Mouse (Mus musculus): ENCODE measurements around the gene Tln2.

DNA sequence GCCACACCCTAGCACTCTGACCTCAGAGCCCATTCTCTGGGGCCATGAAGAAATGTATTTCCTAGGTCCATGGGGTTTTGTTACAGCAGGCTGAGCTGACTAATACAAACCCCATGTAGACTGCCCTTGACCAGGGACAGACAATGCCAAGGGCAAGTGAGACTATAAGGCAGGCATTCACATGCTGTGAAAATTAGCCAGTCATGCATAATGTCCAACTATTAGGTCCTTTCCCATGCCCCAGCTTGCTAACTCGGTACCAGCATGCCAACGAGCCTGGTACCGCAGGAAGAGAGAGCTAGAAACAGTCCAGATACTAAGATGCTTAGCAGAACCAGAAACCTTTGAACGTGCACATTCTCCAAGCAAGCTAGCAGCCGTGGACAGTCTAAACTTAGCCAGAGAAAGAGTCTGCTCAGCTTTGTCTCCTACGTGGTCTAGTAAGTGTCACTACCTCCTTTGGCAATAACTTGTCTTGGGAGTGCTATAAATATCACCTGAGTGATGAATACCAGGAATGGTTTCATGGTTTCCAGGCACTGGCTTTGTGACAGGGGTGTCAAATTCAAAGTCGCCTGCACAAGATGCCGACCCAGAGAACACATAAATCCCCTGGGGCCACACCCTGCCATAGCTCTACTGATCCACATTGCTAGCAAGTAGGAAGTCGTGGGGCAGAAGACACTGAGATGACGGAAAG is 22.2 kb upstream of the Tln2 start:
- TF ChIP-seq CTCF (IDR thresholded peaks at IDR 0.05; ENCODE audit: extremely low read depth, insufficient read depth, insufficient read length, insufficient replicate concordance) = no peak
- TF ChIP-seq POLR2A (IDR thresholded peaks at IDR 0.05; ENCODE audit: low read depth, low read length) = no peak

Data from spleen, adult 2 months (tissue).